Mouse (Mus musculus): ENCODE data around the gene 4931414P19Rik.

The 4931414P19Rik gene

DNA sequence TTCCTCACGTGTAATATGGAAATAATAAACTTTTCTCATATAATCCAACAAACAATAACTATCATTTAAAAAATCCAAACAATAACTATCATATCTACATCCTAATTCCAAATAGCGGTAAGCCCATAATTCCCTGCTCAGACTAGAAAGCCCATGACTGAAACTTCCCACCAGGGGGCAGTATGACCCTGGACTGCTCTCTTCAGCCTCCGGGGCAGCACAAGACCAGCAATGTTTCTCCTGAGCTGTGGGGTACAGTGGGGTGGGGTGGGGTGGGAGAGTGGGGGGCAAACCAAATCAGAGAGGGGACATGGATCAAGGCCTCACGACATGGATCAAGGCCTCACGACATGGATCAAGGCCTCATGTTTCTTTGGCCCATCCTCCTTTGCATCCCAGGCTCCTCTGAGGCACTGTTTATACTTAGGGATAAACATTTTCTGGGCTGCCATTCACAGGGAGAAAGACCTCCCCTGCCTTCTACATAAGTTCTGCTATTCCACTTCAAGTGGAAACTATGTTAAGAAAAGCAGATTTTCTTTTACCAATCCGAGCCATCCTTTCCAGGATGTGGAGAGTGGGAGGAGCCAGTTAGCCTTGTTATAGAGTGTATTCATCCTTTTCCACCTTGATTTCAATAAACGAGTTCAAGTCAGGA, 22.0 kb downstream of the 4931414P19Rik start:
- DNase-seq (ENCODE audit: low spot score in 2 of 2): peak; percentile 45 to 76

DNA sequence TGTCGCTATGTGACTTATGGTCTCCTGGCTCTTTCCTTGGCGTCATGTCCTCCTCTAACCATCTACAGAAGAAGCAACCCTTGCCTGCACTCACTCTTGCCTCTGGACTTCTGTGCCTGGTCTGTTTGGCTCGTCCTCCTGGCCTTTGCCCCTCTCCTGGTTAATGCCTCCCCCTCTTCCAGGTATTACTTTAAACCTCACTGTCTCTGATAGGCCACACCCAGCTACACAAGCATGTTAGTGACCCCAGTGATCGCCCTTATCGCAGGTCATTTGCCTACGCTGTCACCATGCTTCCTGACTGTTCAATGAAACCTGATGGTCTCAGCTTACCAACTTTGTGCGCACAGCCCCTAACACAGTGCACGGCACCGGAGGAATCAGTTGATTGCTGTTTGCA, 23.3 kb downstream of the 4931414P19Rik start:
- DNase-seq (ENCODE audit: low spot score in 2 of 2): no peak

DNA sequence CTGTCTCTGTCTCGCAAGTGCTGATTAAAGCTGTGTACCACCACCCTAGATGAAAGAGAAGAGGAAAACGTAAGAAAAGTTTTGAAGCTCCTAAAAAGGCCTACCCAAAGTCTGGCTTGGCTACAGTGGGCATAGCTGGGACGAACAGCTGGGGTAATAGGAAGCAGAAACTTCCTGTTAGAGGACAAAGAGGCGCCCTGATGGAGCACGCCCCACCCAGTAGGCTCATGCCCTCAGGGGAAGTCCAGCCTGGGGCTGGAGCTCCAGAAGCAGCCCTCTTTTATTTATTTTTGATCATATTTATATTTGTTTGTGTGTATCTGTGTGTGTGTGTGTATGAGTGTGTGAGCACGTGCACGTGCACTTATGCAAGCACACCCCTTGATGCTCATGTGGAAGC, 26.2 kb downstream of the 4931414P19Rik start:
- DNase-seq (ENCODE audit: low spot score in 2 of 2): no peak

DNA sequence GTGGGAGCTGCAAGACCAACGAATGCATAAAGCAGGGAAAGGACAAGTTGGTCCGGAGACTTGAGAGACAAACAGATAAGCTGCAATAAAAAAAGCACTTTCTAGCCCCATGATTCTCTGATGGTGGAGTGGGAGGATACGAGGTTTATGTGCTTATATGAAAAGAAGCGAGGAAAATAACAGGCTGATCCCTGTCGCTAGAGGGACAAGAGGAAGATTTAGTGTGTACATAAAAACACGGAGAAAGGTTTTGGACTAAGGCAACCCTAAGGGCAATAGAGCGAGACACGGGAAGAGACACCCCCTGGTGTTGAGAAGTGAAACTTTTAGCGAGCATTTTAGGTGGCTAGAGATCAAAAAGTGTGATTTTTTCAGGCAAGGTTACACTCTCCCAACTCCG, 27.7 kb downstream of the 4931414P19Rik start:
- DNase-seq (ENCODE audit: low spot score in 2 of 2): peak in 1 of 2 experiments; percentile 45

DNA sequence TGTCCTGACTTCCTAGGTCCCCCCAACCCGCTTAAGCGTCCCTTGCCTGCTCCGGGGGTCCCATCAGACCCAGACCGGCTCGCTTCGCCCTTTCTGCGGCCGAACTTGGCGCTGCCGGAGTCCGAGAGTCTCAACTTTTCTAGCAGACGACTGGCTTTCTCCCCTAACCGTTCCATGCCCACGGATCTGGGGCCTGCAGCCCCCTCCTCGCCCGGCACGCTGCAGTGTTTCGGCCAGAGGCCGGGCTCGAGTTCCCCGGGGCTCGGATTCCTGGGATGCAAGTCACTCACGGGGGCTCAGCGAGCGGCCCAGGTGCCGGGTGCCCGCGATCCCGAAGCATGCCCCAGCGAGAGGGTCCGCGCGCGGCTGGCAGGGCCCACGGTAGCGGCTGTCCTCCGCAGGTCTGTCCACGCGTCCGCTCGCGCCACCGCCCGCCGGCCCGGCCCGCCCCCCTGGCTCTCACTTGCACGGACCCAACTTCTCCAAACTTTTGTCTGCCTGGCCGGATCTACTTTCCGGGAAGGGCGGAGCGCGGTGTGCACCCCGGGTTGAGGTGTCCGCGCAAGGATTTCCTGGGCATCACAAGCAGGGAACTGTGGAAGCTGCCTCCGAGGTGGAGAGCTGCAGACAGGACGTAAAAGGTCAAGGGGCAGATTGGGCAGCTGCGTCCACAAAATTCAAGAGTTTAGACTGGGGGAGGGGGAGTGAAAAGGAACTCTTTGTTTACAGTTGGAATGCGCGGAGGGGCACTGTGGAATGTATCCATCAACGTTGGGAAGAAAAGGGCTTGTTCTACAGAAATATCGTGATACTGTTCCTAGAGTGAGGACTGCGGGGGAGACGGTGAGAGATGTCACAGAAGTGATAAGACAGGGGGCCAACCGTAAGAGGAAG, 28.5 kb downstream of the 4931414P19Rik start, which contains the start of gene Ajuba:
TSS of gene Ajuba (minus strand) at position 470 of the 894 bp plus-strand sequence.
- peak; percentile 36 to 58 for DNase-seq (ENCODE audit: low spot score in 2 of 2)

DNA sequence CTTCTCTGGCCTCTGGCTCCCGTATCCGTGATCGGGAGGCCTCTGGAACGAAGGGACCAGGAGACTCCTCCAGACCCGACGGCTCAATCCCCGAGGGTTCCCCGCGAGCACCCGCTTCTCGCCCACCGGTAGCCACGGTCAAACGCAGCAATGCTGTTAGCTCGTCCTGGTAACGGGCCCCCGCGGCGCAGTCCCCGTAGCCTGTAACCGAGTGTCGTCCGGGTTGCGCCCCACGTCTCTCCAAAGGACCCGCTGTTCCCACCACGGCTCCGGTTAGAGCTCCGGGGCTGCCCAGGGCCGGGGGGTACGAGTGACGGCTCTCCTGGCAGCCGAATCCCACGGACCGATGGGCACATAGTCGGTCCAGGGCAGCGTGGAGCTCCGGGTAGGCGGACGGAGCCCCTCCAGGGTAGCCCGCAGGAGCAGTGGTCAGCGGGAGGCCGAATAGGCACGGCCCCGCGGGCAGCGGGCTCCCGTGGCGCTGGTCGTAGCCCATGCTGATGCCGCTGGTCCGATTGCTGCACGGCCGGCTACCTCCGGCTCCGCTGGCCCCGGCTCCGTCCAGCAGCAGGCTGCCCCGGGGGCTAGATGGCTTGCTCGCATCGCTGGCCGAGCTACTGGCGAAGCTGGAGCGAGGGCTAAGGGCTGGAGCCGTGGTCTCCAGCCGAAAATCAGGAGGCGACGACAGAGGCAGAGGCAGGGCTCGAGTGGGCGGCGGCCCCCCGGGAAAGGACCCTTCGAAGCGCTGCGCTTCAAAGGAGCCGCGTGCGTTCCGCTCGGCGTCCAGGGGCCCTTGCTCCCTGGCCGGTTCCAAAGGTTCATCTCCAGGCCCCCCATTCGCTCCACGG, 29.3 kb downstream of the 4931414P19Rik start:
- DNase-seq (ENCODE audit: low spot score in 2 of 2): peak; percentile 31 to 35

DNA sequence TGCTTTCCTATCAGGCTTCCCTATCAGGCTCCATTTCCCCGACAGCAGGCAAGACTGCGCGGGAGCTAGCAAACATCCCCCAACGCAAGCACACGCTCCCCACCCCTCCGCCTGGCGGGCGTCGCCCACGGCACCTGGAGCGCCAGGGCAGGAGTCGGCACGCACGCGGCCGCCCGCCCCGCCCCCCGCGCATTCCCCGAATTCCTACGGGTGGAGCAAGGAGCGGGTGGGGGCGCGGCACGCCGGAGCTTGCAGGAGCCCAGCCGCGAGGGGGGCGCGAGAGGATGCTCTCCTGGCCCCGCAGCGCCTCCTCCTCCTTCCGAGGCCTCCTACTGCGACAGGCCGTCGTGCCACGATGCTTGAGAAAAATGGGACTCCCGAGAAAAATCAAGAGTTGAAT, 30.2 kb downstream of the 4931414P19Rik start:
- peak in 1 of 2 experiments; percentile 30 for DNase-seq (ENCODE audit: low spot score in 2 of 2)

DNA sequence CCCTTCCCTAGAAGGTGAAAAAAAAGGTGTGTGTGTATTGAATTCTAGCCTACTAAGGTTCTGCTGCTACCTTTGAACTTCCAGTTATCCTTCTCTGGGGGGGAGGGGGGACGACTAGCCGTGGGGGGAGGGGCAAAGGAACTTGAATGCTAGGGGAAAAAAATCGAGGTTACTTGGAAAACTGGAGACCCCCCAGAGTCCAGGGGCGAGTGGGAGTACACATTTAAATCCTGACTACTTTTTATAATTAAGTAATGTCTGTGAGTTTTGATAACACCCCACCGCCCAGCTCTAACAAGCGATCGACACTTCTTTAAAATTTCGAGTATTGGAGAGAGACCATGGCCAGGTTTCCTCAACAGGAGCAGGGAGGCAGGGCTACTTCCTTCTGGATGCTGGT, 30.8 kb downstream of the 4931414P19Rik start:
- DNase-seq (ENCODE audit: low spot score in 2 of 2): no peak

DNA sequence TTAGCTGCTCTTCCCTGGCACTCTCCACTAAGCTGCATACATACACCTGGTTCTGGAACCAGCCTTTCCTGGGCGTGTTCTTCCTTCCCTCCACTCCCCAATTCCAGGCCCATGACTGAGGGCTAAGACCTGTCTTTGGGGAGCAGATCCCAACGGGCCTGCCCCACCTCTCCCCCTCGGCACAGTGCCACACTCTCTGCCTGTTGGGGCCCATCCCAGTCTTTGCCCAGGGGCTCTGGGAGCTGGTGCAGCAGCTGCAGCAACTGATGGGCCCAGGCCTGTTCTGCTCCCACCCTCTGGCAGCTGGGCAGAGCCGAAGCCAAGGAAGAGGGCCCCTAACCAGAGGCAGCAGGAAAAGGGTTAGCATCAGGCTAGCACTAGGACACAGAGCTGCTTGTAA, 31.5 kb downstream of the 4931414P19Rik start:
- no peak for DNase-seq (ENCODE audit: low spot score in 2 of 2)

DNA sequence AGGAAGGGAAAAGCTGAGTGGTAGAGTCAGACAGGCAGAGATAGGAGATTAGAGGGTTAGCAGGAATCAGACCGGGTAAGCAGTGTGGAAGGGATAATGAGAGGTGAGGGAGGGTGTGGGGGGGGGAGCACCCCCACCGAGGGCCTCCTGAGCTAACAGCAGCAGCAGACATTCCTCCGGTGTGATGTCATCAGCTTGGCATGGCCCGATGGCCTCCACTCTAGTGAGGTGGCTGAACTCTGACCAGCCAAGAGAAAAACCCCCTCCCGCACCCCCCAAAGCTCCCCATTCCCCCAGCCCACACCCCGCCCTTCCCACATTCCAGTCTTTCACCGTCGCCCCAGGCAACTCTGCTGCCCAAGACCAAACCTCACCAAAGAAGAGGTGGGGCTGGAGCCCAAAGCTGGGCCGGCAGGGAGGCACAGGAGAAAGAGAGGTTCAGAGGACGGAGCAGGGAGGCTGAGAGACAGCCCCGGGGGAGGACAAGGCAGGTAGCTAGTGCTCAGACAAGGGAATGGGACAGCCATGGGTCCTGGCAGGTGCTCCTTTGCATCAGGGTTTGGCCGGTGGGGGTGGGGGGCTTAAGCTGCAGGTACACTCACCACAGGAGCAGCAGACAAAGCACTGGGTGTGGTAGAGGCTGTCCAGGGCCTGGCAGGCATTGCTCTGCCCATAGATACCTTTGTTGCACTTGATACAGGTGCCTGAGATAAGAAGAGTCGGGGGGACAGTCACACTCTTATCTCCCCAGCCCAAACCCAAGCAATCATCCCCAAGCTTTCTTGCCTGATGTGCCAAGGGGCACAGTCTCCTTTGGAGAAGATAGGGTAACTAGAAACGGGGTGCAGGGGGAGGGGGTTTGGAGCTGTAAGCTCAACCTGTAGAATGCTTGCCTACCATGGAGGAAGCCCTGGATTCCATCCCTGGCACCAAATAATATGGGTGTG, 32.7 kb downstream of the 4931414P19Rik start:
- DNase-seq (ENCODE audit: low spot score in 2 of 2): no peak

DNA sequence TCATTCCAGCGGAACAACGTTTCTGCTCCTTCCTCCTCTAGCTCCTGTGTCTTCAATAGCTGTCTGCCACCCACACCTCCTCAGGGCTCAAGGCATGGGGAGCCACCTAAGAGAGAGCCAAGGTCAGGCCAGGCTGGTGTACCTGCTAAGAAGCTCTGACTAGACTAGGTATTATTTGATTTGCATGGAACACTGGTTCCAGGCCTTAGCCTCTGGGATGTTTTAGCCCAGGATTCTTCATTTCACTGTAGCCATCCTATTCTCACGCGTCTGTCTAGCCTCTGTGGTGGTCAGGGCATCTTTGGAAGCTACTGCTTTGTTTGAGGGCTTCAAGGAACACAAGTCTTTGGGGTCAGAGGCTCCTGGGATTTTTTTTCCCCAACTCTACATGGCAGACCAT, 33.7 kb downstream of the 4931414P19Rik start:
- DNase-seq (ENCODE audit: low spot score in 2 of 2): no peak

DNA sequence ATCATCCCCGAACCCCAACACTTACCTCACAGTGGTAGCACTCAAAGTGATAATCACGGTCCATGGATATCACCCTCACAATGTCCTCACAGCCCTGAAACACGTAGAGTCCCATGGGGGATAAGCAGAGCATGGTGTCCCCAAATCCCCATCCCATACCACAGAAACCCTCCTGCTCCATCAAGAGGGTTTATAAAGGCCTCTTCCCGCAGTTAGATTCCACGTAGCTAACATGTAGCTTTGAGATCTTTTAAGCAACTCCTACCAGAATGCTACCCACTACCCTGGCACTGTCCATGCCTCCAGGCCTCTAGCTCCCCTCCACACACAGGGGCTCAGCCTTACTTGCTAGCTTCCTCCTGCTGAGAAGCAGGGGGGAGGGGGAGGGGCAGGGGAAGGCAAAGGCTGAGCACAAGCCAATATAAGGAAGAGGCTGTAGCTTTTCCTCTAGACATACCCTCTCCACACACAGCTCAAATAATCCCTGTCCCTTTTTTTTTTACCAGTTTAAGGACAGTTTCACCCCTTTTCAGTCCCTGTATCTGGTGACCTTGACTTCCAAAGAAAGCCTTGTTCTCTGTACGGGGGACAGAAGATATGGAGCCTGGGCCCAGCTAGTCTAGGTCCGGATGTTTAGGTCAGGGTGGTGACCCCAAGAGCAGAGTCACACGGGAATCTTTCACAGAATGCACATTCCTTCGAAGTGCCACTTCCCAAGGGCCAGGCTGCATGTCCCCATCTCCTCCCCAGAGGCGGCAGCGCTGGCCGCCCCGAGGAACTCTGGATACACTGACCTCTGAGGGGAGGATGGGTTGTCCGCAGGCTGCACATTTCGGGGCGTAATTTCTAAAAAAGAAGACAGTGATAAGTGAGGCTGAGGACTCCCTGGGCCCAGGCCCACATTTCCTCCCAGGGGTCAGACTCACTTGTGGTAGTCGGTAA, 36.1 kb downstream of the 4931414P19Rik start:
- DNase-seq (ENCODE audit: low spot score in 2 of 2): no peak

DNA sequence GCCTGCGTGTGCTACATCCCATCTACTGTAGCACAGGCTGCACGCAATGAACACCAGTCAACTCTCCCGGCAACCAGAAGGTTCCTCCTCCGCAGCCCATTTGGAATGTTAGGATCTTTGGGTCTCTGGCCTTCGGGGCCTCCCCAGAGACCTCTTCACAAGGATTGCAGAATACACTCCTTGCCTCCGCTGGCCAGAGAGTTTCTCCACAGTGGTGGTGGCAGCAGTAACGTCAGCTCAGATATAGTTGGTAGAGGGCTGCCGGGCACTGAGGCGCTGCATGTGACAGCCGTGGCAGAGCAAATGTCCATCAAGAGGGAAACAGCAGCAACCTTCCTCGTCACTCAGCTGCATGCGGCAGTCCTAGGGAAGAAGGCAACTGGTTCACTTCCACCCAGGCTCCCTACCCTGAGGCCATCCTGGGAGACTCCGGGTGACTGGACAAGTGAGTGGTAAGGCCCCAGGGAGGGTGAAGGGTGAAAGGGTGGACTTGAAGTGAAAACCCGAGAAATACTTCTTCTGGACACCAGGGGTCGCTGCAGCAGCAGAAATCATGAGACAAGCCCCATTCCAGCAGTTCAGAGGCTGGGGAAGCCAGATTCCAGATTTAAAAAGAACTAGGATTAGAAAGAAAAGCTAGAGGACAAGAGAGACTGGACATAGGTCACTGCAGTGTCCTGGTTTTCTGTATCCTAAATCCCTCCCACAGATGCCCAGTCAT, 36.9 kb downstream of the 4931414P19Rik start:
- DNase-seq (ENCODE audit: low spot score in 2 of 2): peak; percentile 60 to 80

DNA sequence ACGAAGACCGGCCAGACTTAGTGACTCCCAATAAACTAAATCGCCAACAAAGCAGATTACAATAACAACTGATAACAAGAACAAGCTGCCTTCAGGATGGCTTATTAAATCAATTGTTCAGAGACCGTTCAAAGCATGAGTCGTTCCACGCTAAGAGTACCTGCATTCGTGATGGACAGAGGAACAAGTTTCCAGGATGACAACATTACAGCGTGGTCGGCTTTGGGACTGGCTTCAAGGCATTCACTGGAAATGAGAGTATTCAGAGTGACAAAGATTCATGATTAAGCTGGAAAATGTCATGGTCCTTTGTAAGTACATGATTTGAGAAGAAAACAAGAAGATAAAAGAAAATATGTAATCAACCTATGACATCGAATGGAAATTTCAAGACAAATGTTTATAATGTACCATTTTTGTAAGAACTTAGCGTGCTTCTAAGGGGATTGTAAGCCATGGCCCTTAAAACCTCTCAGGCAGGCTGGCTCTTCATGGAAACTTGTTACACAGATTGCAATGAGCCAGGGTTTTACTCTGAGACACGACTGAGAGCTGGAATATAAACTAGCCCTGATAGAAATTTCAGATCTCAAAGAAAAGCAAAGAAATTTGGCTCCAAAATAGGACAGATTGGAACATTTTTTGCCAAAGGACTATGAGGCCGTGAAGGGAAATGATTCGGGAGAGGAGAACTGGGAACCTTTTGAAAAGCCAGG, 45.1 kb downstream of the 4931414P19Rik start:
- no peak for DNase-seq (ENCODE audit: low spot score in 2 of 2)

DNA sequence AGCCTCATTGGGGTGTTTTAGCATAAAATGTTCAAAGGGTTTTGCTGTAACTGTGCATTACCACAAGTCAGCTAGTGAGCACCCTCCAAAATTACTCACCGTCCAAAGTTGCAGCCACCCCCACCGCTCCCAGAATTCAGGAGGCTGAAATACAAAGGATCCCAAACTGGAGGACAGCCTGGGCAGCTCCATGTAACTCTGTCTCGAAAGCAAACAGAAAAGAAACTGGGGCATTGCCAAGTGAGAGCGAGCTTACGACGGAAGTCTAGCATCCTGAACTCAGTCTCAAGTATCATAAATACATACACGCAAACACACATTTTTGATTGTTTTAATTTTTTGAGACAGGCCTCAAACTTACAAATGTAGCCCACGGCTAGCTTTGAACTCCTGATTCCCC, 48.5 kb downstream of the 4931414P19Rik start:
- DNase-seq (ENCODE audit: low spot score in 2 of 2): no peak

DNA sequence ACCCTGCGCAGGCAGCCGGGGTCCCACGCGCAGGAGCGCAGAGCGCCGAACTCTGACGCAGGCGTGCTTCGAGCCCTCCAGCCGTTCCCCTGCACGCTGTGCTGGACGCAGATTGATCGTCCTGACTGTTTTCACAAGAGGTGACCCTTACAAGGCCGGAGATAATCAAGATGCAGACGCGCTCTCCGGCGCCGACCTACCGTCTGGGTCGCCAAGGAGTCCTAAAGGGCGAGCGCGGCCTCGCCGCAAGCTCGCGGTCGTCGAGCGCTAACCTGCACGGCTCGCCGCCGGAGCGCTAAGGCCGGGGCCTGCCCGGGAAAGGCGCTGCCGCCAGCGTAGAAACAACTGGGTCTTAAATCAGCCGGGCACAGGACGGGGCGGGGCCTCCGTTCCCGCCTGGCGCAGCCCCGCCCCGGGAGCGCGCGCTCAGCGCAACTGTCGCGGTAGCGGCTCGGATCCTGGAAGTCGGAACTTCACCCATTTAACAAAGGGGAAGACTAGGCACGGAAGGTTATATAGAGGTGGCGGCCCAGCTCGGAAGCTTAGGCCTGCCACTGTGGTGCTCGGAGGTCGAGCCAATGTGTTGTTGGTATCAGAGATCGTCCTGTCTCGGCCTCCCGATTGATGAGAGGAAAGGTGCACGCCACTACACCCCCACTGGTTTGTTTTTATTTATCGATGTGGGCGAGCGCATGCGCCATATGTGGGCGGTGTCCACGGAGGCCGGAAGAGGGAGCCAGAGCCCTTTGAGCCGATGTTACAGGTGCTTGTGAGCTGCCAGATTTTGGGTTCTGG, 51.6 kb downstream of the 4931414P19Rik start, which contains the start of gene Haus4:
TSS of gene Haus4 (minus strand) at position 642 of the 795 bp plus-strand sequence.
- peak; percentile 83 to 89 for DNase-seq (ENCODE audit: low spot score in 2 of 2)

DNA sequence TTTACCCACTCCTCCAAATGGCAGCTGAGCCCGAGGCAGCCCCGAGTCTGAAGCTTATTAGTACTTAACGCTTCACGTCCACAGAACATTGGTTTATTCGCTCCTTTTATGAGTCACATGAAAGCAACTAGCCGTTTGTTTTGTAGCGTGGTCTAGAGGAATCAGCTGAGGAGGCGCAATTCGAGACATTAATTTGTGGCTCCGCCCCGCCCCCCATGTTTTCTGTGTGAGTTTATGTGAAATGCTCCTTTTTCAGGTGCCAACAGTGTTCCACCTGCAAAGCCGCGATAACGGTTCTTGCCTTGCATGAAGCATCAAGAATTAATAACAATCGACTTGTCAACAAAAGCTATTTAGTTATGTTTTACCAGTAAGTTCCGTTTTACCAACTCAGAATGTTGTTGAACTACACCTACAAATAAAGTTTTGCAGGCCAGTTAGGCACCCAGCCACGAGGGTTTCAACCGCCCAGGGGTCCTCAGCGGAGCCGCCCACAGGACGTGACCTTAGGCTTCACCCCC, 52.3 kb downstream of the 4931414P19Rik start:
- peak in 1 of 2 experiments; percentile 74 for DNase-seq (ENCODE audit: low spot score in 2 of 2)

All from spleen, postnatal 10 days (tissue).